In the genomic region with DNA sequence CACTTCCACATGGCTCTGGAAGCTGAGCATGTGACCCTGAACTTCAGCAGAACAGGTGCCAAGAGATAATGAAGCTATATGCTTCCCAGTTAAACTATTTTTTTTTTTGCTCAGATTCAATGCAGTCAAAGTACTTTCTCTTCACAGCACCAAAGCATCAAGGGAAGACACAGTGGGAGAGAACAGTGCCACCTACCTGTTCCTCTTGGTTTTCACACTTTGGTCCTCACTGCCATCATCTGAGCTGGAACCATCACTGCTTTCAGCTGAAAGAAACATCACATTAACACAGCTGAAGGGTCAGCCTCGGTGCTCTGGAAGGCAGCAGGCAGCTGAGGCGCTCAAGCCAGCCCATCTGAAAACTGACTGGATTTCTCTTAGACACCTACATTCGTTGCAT, we compare ENCODE assay signal across 9 mouse cellular contexts.
DNase-seq lines count a peak whose midpoint lies in the region; ATAC-seq and TF ChIP-seq lines count a peak whose summit lies in the region.
"Had no signal": no experiment of that assay in that cellular context is flagged by ENCODE, and none has a peak within 500 bp of the region (broad histone marks: within the 10 kb centered on the region; RNA-seq: fewer than 3 reads in every experiment).

No protein-coding gene starts in this region.

- CTCF ChIA-PET in Patski (lab: Charles Lee), result interaction anchor here (1.1 kb wide), 1 partner anchor 9 kb away, joined by 3 read pairs; no protein-coding TSS in a partner anchor

- in situ Hi-C loops in Patski (cut with MboI; ENCODE audit: low pct_unique_long_range_greater_than_20kb), result no loop called here

- peak; percentile 38 for DNase-seq in embryo, embryonic 10 days (ENCODE audit: low spot score)
- DNase-seq in embryo, embryonic 11 days, result no peak
- peak; percentile 31 to 37 for DNase-seq in left cerebral cortex, adult 2 months (ENCODE audit: extremely low spot score in 1 of 2, low spot score in 2 of 2)
- no peak for DNase-seq in left cerebral cortex, adult 11 months (ENCODE audit: low spot score)
- no peak for DNase-seq in Patski (ENCODE audit: low read depth, low spot score)
- peak; percentile 26 to 33 for DNase-seq in layer of hippocampus, postnatal 14 days (ENCODE audit: low spot score in 2 of 2)
- no peak for DNase-seq in testis, postnatal 10 days (ENCODE audit: low spot score)
- no peak for DNase-seq in embryonic facial prominence, embryonic 10.5 days (ENCODE audit: low spot score)
- DNase-seq: cerebellum, adult 8-10 months had no signal

- H3K36me3 ChIP-seq in embryonic facial prominence, embryonic 10.5 days (replicated peaks), result no peaks in the 10 kb centered on the region

- 76% methylated on average over 3 of the region's 3 CpGs for whole genome bisulfite sequencing in embryonic facial prominence, embryonic 10.5 days

- H3K27ac ChIP-seq in left cerebral cortex, adult 2 months, result no peak overlapping the region
- no peak overlapping the region for H3K27ac ChIP-seq in embryonic facial prominence, embryonic 10.5 days (replicated peaks)

- peaks cover 12% of the 10 kb centered on the region for H3K4me1 ChIP-seq in embryonic facial prominence, embryonic 10.5 days

- no peak for ATAC-seq in Patski

- no peaks in the 10 kb centered on the region for H3K27me3 ChIP-seq in Patski
- H3K27me3 ChIP-seq in embryonic facial prominence, embryonic 10.5 days (replicated peaks; ENCODE audit: low read depth, poor library complexity, severe bottlenecking), result no peaks in the 10 kb centered on the region

- POLR2A ChIA-PET in Patski (lab: Charles Lee), result interaction anchor here (0.7 kb wide), 1 partner anchor 256 kb away, joined by 3 read pairs; no protein-coding TSS in a partner anchor

- H3K9me3 ChIP-seq in embryonic facial prominence, embryonic 10.5 days, result no peaks in the 10 kb centered on the region

- H3K4me3 ChIP-seq in left cerebral cortex, adult 2 months, result no peak overlapping the region
- H3K4me3 ChIP-seq in embryonic facial prominence, embryonic 10.5 days, result no peak overlapping the region

- TF ChIP-seq CTCF in left cerebral cortex, adult 2 months (IDR thresholded peaks at IDR 0.05), result peak; percentile 61
- TF ChIP-seq CTCF in Patski (IDR thresholded peaks at IDR 0.05), result peak; percentile 52

- intact Hi-C loops in left cerebral cortex, adult 2 months (cut with DNase I), result no loop called here

Comparison
In these comparisons a context has a peak if more than half of its experiments do, and no peak if none do; other contexts are left out.
1. DNase-seq: peak in embryo, embryonic 10 days (single experiment), left cerebral cortex, adult 2 months (2 of 2) and layer of hippocampus, postnatal 14 days (2 of 2); none in embryo, embryonic 11 days (single experiment), left cerebral cortex, adult 11 months (single experiment), Patski (single experiment), testis, postnatal 10 days (single experiment) and embryonic facial prominence, embryonic 10.5 days (single experiment).